In genomic region chr7:4821690-4822089, GRCm38 (mm10) we compare ENCODE assay signal across 28 mouse cellular contexts. TPM values are rescaled to one million over a fixed set of nuclear protein-coding genes. Genes with fewer than 3 reads are reported as not detected.
DNase-seq lines count a peak whose midpoint lies in the region; ATAC-seq and TF ChIP-seq lines count a peak whose summit lies in the region.
"Had no signal": no experiment of that assay in that cellular context is flagged by ENCODE, and none has a peak within 500 bp of the region (broad histone marks: within the 10 kb centered on the region; RNA-seq: fewer than 3 reads in every experiment).

No protein-coding gene starts in this region.

- peaks cover 16% of the 10 kb centered on the region; the same call in 1 of the 2 replicates for H3K4me1 ChIP-seq in kidney, embryonic 15.5 days
- H3K4me1 ChIP-seq in kidney, adult 2 months (ENCODE audit: control insufficient read depth, insufficient read depth, low read length), result peaks cover 3% of the 10 kb centered on the region; the same call in 1 of the 2 replicates
- H3K4me1 ChIP-seq in lung, embryonic 16.5 days (replicated peaks; ENCODE audit: control insufficient read depth, insufficient read depth, low read length), result peaks cover 7% of the 10 kb centered on the region
- H3K4me1 ChIP-seq: embryonic facial prominence, embryonic 15.5 days; limb, embryonic 13.5 days; neural tube, embryonic 13.5 days had no signal

- 82% methylated on average over 4 of the region's 4 CpGs for WGBS in kidney, embryonic 15.5 days
- 89% methylated on average over 4 of the region's 4 CpGs for WGBS in kidney, adult 2 months
- 59% methylated on average over 4 of the region's 4 CpGs for WGBS in lung, embryonic 16.5 days

- no peaks in the 10 kb centered on the region for H3K27me3 ChIP-seq in kidney, embryonic 15.5 days
- no peaks in the 10 kb centered on the region for H3K27me3 ChIP-seq in kidney, adult 2 months (replicated peaks; ENCODE audit: control insufficient read depth, insufficient read depth, low read length)
- no peaks in the 10 kb centered on the region for H3K27me3 ChIP-seq in lung, embryonic 16.5 days (ENCODE audit: control insufficient read depth, insufficient read depth, low read depth, low read length)
- H3K27me3 ChIP-seq: embryonic facial prominence, embryonic 15.5 days; heart, embryonic 15.5 days; neural tube, embryonic 13.5 days had no signal

- peak overlapping the region; percentile 73 for H3K27ac ChIP-seq in kidney, embryonic 15.5 days
- no peak overlapping the region for H3K27ac ChIP-seq in kidney, adult 2 months (ENCODE audit: insufficient read depth, low read depth, low read length)
- H3K27ac ChIP-seq in lung, embryonic 16.5 days (ENCODE audit: low read length), result peak overlapping the region; percentile 87
- H3K27ac ChIP-seq: embryonic facial prominence, embryonic 15.5 days; heart, embryonic 15.5 days; limb, embryonic 13.5 days; liver, embryonic 14.5 days; macrophage; neural tube, embryonic 13.5 days had no signal

- H3K4me2 ChIP-seq in kidney, embryonic 15.5 days, result no peak overlapping the region
- no peak overlapping the region for H3K4me2 ChIP-seq in lung, embryonic 16.5 days (ENCODE audit: low read depth, low read length)
- H3K4me2 ChIP-seq: embryonic facial prominence, embryonic 15.5 days; heart, embryonic 15.5 days; limb, embryonic 13.5 days; midbrain, embryonic 11.5 days; neural tube, embryonic 13.5 days had no signal

- no peak for TF ChIP-seq POLR2A in kidney, adult 2 months (IDR thresholded peaks at IDR 0.05; ENCODE audit: low read depth, low read length)

- DNase-seq in kidney, adult 2 months, result no peak
- no peak for DNase-seq in lung, postnatal 14 days
- DNase-seq in Muller cell, postnatal 12 days (ENCODE audit: inconsistent ontology term), result peak; percentile 63
- DNase-seq in layer of hippocampus, postnatal 10 days (ENCODE audit: low spot score in 2 of 2), result peak; percentile 27 to 43
- DNase-seq in gastrocnemius, postnatal 25 days, result no peak
- DNase-seq: adrenal gland, postnatal 14 days; cerebellum, adult 18-20 months; cerebellum, postnatal 25 days; embryo, embryonic 11 days; gastrocnemius, postnatal 10 days; heart, adult 18-20 months; spleen, adult 18-20 months; thymus, adult 18-20 months; thymus, postnatal 4 days had no signal

- no peaks in the 10 kb centered on the region for H3K36me3 ChIP-seq in kidney, embryonic 15.5 days
- no peaks in the 10 kb centered on the region for H3K36me3 ChIP-seq in kidney, adult 2 months (ENCODE audit: control insufficient read depth, insufficient read depth, low read length)
- no peaks in the 10 kb centered on the region for H3K36me3 ChIP-seq in lung, embryonic 16.5 days (ENCODE audit: control insufficient read depth, insufficient read depth, low read length)
- H3K36me3 ChIP-seq: embryonic facial prominence, embryonic 15.5 days; G1E; heart, embryonic 15.5 days; limb, embryonic 13.5 days had no signal

- H3K9ac ChIP-seq in kidney, embryonic 15.5 days, result no peak overlapping the region
- H3K9ac ChIP-seq in lung, embryonic 16.5 days (ENCODE audit: low read length), result no peak overlapping the region
- H3K9ac ChIP-seq: embryonic facial prominence, embryonic 15.5 days; heart, embryonic 15.5 days; limb, embryonic 13.5 days; liver, embryonic 14.5 days; neural tube, embryonic 13.5 days had no signal

- no peak overlapping the region for H3K4me3 ChIP-seq in kidney, embryonic 15.5 days (replicated peaks)
- no peak overlapping the region for H3K4me3 ChIP-seq in kidney, adult 2 months (ENCODE audit: insufficient read depth, low read depth, low read length)
- no peak overlapping the region for H3K4me3 ChIP-seq in lung, embryonic 16.5 days (ENCODE audit: low read length)
- H3K4me3 ChIP-seq: embryonic facial prominence, embryonic 15.5 days; heart, embryonic 15.5 days; limb, embryonic 13.5 days; neural tube, embryonic 13.5 days had no signal

- TF ChIP-seq CTCF in kidney, adult 2 months (conservative IDR thresholded peaks at IDR 0.05; ENCODE audit: insufficient read depth, insufficient read length, low read depth, low read length), result no peak

- no peak for ATAC-seq in kidney, embryonic 15.5 days (replicated peaks; ENCODE audit: low FRiP score)
- ATAC-seq in lung, embryonic 16.5 days (ENCODE audit: low read depth), result no peak
- ATAC-seq: inflammation-experienced regulatory T-cells, adult 6 months had no signal

- H3K9me3 ChIP-seq in kidney, embryonic 15.5 days (replicated peaks), result no peaks in the 10 kb centered on the region
- H3K9me3 ChIP-seq in lung, embryonic 16.5 days (ENCODE audit: control insufficient read depth, low read length), result no peaks in the 10 kb centered on the region
- H3K9me3 ChIP-seq: embryonic facial prominence, embryonic 15.5 days; G1E; heart, embryonic 15.5 days; limb, embryonic 13.5 days; neural tube, embryonic 13.5 days had no signal

RNA-seq across cellular contexts. Expression of gene Ube2s, which starts 9.3 kb away (rescaled TPM):
- polyA plus RNA-seq in kidney, embryonic 15.5 days (2015; fragmentation: Nextera tagmentation; extraction: Ambion mirVana), result 384 and 386 TPM in 2 replicates
- 240 and 301 TPM in 2 replicates for polyA plus RNA-seq in kidney, adult 2 months (2012; rRNA removed)
- polyA plus RNA-seq in lung, embryonic 16.5 days (2015; fragmentation: Nextera tagmentation; extraction: Ambion mirVana), result 355 and 372 TPM in 2 replicates
- total RNA-seq in layer of hippocampus, postnatal 10 days (2021), result 100 to 1,000 TPM; 129 to 166 TPM
- 10 to 100 TPM; 65.5 to 67.9 TPM for total RNA-seq in gastrocnemius, postnatal 25 days (2021)

RNA-seq across cellular contexts. Expression of gene Shisa7, which starts 22.8 kb away (rescaled TPM):
- polyA plus RNA-seq in kidney, embryonic 15.5 days (2015; fragmentation: Nextera tagmentation; extraction: Ambion mirVana), result 0.84 and 0.96 TPM in 2 replicates
- 14.1 and 17.3 TPM in 2 replicates for polyA plus RNA-seq in kidney, adult 2 months (2012; rRNA removed)
- 0.99 and 1.2 TPM in 2 replicates for polyA plus RNA-seq in lung, embryonic 16.5 days (2015; fragmentation: Nextera tagmentation; extraction: Ambion mirVana)
- 100 to 1,000 TPM; 107 to 116 TPM for total RNA-seq in layer of hippocampus, postnatal 10 days (2021)
- not detected for total RNA-seq in gastrocnemius, postnatal 25 days (2021)
- total RNA-seq: heart, adult 18-20 months had no signal
- polyA plus RNA-seq: G1E; inflammation-experienced regulatory T-cells, adult 6 months; macrophage had no signal

RNA-seq across cellular contexts. Expression of gene Rpl28, which starts 29.0 kb away (rescaled TPM):
- 391 and 408 TPM in 2 replicates for polyA plus RNA-seq in kidney, embryonic 15.5 days (2015; fragmentation: Nextera tagmentation; extraction: Ambion mirVana)
- polyA plus RNA-seq in kidney, adult 2 months (2012; rRNA removed), result 340 and 597 TPM in 2 replicates
- 337 and 342 TPM in 2 replicates for polyA plus RNA-seq in lung, embryonic 16.5 days (2015; fragmentation: Nextera tagmentation; extraction: Ambion mirVana)
- 100 to 1,000 TPM; 540 to 663 TPM for total RNA-seq in layer of hippocampus, postnatal 10 days (2021)
- total RNA-seq in gastrocnemius, postnatal 25 days (2021), result 100 to 1,000 TPM; 442 to 471 TPM

RNA-seq across cellular contexts. Expression of gene Tmem238, which starts 32.2 kb away (rescaled TPM):
- 12.9 and 14.1 TPM in 2 replicates for polyA plus RNA-seq in kidney, embryonic 15.5 days (2015; fragmentation: Nextera tagmentation; extraction: Ambion mirVana)
- polyA plus RNA-seq in kidney, adult 2 months (2012; rRNA removed), result 57.8 and 87.8 TPM in 2 replicates
- 14.7 and 17.9 TPM in 2 replicates for polyA plus RNA-seq in lung, embryonic 16.5 days (2015; fragmentation: Nextera tagmentation; extraction: Ambion mirVana)
- 1 to 10 TPM; 4.3 to 5.4 TPM for total RNA-seq in layer of hippocampus, postnatal 10 days (2021)
- 1 to 10 TPM; 6.3 to 6.4 TPM for total RNA-seq in gastrocnemius, postnatal 25 days (2021)

RNA-seq across cellular contexts. Expression of gene Tmem190, which starts 39.0 kb away (rescaled TPM):
- polyA plus RNA-seq in kidney, embryonic 15.5 days (2015; fragmentation: Nextera tagmentation; extraction: Ambion mirVana), result 1.0 TPM in 1 of 2 replicates, not detected in the other
- 0.31 TPM in 1 of 2 replicates, not detected in the other for polyA plus RNA-seq in kidney, adult 2 months (2012; rRNA removed)
- 0.34 and 0.48 TPM in 2 replicates for polyA plus RNA-seq in lung, embryonic 16.5 days (2015; fragmentation: Nextera tagmentation; extraction: Ambion mirVana)
- total RNA-seq in layer of hippocampus, postnatal 10 days (2021), result not detected
- not detected for total RNA-seq in gastrocnemius, postnatal 25 days (2021)
- total RNA-seq: adrenal gland, postnatal 14 days; G1E; gastrocnemius, postnatal 10 days; heart, adult 18-20 months; hematopoietic stem cell, adult 5-6 weeks; layer of hippocampus, adult 18-20 months; left cerebral cortex, postnatal 14 days had no signal
- polyA plus RNA-seq: G1E; heart, embryonic 15.5 days; inflammation-experienced regulatory T-cells, adult 6 months; limb, embryonic 13.5 days; liver, embryonic 14.5 days; macrophage; midbrain, embryonic 11.5 days; neural tube, embryonic 13.5 days had no signal

Comparison
In these comparisons a context has a peak if more than half of its experiments do, and no peak if none do; other contexts are left out.
1. DNase-seq: peak in Muller cell, postnatal 12 days (single experiment) and layer of hippocampus, postnatal 10 days (2 of 2); none in kidney, adult 2 months (single experiment), lung, postnatal 14 days (single experiment) and gastrocnemius, postnatal 25 days (single experiment).